Mouse (Mus musculus) layer of hippocampus, adult 2 months (tissue): ENCODE measurements around the gene Gm49601. TPM values are rescaled to one million over a fixed set of nuclear protein-coding genes. Genes with fewer than 3 reads are reported as not detected.

ENCODE experiments used
- DNase-seq, 2 experiments: peaks; one replicate each; pipeline ENCODE4 v3.0.0; 2022; ENCODE audit warnings: low spot score in 2 of 2
- H3K27ac ChIP-seq: fragments of 200-600 bp; 2 replicates; pipeline ENCODE4 v1.8.1; 2022
- H3K4me3 ChIP-seq: fragments of 200-600 bp; 2 replicates; pipeline ENCODE4 v1.8.1; 2022; ENCODE audit warnings: mild to moderate bottlenecking
- CTCF ChIP-seq: fragments of 200-600 bp; conservative IDR thresholded peaks from 2 replicates; pipeline ENCODE4 v1.8.1; 2022; ENCODE audit warnings: antibody characterized with exemption, mild to moderate bottlenecking, moderate library complexity
- long read RNA-seq, 2 experiments: library from polyadenylated mRNA; stranded (forward); transcript quantifications; one replicate each; pipeline ENCODE4 v2.0.0; 2021; ENCODE audit warnings: borderline mapping rate in 2 of 2
- total RNA-seq, 2 experiments: library from RNA; stranded (reverse); gene quantifications; 2 replicates each; pipeline ENCODE4 v1.2.3; 2021

Gene Gm49601
- 100 to 1,000 TPM; 207 to 223 TPM for total RNA-seq
- long read RNA-seq, experiment 1, partial matches to known transcripts: 0 of 1 reads
- long read RNA-seq, experiment 1, other reads (novel, unspliced or antisense): 1 of 1 reads
- long read RNA-seq, experiment 2: 0 reads

GRCm38 (mm10) chr16:18626376-18626878 lies at the start of gene Gm49601:
Gene Gm49601, minus strand, starts transcription at chr16:18626427.
- Histone ChIP-seq H3K27ac (peak within 1 kb of the TSS; percentile 98), H3K4me3 (peak within 1 kb of the TSS; percentile 67)
- peak; percentile 98 for TF ChIP-seq CTCF
- DNase-seq: peak; percentile 82 to 86

DNA sequence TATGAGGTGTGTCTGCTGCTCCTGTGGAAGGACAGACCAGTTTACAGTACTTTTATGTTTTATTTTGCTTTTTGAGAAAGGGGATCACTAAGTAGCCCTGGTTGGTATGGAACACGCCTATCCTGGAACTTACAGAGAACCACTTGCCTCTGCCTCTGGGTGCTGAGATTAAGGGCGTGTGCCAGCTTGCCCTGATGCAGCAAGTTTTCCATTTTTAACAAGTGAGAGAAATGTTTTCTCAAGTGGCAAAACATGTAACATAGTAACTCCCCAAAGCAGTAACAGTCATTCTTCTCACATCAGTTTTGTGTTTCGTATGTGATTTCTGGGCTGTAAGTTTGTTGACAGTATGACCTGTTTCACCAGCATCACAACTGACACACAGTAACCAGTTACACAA lies 46.8 kb upstream of the Gm49601 start:
- no peak for TF ChIP-seq CTCF
- no peak overlapping the region for H3K27ac ChIP-seq
- no peak overlapping the region for H3K4me3 ChIP-seq
- no peak for DNase-seq

GRCm38 (mm10) chr16:18672027-18672426 lies 45.8 kb upstream of the Gm49601 start:
- TF ChIP-seq CTCF: no peak
- no peak for DNase-seq
- Histone ChIP-seq H3K27ac (no peak overlapping the region), H3K4me3 (no peak overlapping the region)

DNA sequence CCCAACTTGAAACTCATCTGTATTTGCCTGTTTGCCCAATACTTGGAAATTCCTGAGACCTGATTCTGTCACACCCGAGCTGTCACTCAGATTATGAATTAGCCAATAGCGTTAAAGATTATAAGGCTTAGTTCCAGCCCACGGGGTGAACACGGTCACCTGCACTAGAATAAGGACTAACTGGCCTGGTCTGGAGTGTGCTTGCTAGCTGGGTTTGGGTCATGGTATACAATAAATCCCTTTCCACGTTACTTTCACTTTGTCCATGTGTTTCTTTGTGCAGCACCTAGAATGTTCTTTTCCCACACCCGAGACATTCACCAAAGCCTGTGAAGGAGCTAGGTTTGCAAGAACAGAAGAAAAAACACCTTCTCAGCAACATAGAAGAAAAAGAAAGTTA lies 43.7 kb upstream of the Gm49601 start:
- Histone ChIP-seq H3K4me3 (no peak overlapping the region), H3K27ac (no peak overlapping the region)
- DNase-seq: no peak
- no peak for TF ChIP-seq CTCF

- DNase-seq: no peak
- no peak overlapping the region for H3K4me3 ChIP-seq
- no peak for TF ChIP-seq CTCF
- H3K27ac ChIP-seq: no peak overlapping the region
Measured at GRCm38 (mm10) chr16:18658597-18658996, 32.4 kb upstream of the Gm49601 start.

DNA sequence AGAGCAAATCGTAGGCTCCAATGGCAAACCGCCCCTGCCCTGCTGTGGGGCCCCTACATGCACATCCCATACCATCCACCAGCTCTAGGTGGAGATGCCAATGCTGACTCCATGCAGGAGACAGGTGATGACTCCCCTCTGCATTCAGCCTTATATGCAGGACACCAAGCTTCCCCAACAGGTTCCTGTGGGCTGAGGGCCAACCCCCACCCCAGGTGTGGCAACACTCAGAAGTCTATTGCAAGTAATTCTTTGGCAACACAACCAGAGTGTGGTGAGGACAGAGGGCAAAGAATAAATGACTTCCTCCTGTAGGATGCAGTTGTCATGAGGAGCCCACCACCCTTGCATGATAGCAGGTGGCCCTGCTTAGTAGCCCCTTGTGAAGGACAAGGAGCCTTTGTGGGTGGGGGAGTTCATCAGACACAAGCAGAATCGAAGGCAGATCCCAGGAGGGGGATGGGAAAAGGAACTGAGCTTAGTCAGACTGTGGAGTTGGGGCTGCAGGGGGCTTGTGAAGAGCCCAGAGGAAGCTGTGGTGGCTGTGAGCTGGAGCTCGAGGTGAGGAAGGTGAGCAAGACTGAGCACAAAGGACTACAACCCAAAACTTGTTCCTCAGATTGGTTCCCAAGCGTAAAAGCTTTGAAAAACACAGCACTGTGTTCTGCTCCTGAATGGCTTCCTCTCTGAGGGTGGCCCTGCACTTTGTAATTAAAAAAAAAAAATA lies 29.3 kb upstream of the Gm49601 start:
- Histone ChIP-seq H3K4me3 (no peak overlapping the region), H3K27ac (no peak overlapping the region)
- TF ChIP-seq CTCF: no peak
- DNase-seq: no peak

DNA sequence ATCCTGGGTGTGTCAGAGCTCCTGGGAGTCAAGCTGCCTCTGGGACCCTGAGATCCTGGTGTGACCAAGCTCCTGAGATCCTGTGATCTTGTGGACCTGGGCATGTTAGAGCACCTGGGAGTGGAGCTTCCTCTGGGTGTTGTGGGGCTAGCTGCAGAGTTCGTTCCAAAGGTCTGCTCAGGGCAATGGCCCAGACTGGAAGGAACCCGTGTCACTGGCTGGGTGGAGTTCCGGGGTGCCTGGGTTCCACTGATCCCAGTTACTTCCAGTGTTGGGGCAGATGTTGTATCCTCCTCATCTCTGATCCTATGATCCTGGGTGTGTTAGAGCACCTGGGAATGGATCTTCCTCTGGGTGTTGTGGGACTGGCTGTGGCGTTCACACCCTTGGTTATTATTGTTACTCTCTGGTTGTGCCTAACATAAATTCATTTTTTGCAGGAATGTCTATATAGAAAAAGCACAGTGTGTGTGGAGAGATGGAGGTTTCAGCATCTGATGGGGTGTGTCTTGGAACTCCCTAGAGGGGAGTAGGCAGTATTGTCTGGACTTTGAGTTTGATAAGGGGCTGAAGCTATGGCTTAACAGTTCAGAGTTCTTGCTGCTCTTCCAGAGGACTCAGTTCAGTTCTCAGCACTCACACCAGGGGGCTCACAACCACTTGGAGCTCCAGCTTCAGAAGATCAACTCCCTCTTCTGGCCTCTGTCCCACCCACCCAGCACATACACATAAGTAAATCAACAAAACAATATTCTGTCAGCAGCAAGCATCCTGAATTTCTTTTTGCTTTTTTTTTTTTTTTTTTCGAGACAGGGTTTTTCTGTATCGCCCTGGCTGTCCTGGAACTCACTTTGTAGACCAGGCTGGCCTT lies 27.3 kb upstream of the Gm49601 start:
- no peak overlapping the region for H3K27ac ChIP-seq
- no peak overlapping the region for H3K4me3 ChIP-seq
- peak; percentile 13; the same call in 1 of the 2 replicates for TF ChIP-seq CTCF
- no peak for DNase-seq

DNA sequence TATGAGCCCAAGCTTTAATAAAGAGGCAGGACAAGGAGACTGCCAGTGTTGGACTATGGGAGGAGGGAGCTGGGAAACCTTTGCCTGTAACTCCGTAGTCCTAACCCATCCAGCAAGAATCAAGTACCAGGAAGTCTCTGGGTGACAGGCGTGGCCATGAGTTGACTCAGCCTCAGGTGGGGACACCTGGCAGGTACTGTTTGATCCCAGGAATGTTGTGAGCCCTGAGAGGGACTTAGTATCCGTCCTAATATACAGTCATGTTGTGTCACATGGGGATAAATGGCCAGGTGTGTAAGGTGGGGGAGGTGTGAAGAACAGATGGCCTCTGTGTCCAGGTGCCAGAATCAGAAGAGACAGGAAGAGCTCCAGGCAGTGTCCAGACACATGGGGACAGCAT lies 22.9 kb upstream of the Gm49601 start:
- DNase-seq: no peak
- TF ChIP-seq CTCF: no peak
- H3K4me3 ChIP-seq: no peak overlapping the region

GRCm38 (mm10) chr16:18645329-18645728 lies 19.1 kb upstream of the Gm49601 start:
- no peak for TF ChIP-seq CTCF
- H3K4me3 ChIP-seq: no peak overlapping the region
- H3K27ac ChIP-seq: no peak overlapping the region
- DNase-seq: no peak

More for the DNA sequence above, 22.9 kb upstream of the Gm49601 start:
- H3K27ac ChIP-seq: no peak overlapping the region

DNA sequence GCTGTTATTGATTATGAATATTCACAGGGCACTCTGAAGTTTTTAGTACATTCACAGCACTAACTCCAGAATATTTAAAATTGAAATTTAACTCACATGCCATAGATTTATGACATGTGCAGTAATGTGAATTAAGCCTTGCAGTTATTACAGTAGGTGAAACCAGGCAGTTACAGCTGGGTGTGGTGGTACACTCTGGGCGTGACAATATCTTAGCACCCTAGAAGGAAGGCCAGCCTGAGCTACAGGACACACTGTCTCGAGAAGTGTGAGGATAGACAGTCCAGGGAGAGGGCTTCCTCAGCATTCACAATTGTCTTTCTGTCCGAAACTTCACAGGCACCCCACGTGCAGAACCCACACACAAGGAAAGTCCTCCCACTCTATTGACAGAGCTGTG lies 18.3 kb upstream of the Gm49601 start:
- no peak for TF ChIP-seq CTCF
- no peak overlapping the region for H3K27ac ChIP-seq
- DNase-seq: no peak
- no peak overlapping the region for H3K4me3 ChIP-seq

DNA sequence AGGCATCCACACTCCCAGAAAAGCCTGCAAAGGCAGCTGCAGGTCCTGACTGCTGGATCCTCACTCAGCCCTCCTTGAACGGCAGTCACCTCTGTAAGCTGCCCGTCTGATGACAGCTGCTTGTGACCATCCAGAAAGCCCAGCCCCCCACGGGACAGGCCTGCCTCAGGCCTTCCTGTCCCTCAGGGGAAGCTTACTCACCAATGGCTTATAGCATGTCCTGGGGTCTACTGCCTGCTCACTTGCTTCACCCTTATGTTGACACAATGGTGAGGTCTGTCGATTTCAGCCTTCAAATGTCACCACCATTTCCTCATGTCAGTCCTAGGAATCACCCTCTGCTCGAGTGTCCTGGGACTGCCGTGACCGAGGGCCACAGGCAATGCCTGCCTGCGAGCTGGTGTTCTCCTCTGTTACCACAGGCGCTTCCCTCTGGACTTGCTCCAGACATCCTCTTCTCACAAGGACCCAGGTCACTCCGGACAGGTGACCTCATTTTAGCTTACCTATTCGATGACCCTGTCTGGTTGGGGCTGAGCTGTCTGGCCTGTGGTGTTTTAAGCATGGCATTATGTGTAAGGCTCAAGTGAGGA lies 17.3 kb upstream of the Gm49601 start:
- DNase-seq: no peak
- H3K4me3 ChIP-seq: no peak overlapping the region
- TF ChIP-seq CTCF: no peak
- H3K27ac ChIP-seq: no peak overlapping the region

DNA sequence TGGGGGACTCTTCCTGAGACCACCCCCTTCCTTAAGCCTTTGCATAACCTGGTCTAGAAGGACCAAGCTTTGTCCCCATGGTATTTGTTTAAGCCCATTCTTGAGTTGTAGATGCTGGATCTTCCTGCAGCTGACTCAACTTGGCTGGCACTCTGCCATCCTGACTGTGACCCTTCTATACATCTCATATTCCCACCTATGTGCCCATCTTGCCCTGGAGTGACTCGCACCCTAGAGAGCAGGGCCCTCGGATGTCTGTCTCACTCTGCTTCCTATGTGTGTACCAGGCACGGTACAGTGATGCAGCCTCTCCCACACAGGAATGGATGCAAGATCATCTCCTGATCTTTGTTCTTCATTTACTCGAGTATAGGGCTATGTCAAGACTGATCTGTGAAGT lies 16.7 kb upstream of the Gm49601 start:
- DNase-seq: no peak
- no peak overlapping the region for H3K27ac ChIP-seq
- TF ChIP-seq CTCF: no peak
- H3K4me3 ChIP-seq: no peak overlapping the region

DNA sequence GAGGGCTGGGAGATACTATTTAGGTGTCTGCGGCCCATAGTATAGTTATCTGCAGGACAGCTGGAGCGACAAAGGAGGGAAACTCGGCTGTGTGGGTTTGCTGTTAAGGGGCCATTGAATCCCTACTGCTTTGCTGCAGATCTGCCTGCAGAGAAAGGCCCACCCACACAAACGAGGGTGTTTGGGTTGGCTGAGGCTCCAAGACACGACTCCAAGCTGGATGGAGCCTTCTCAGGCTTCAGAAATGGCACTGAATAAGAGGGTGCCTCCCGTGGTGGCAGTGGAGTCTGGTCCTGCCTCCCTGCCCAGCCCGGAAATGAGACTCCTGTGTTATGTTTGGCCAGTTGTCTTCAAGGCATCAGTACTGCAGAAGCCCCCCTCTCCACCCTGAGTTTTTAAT lies 16.1 kb upstream of the Gm49601 start:
- DNase-seq: no peak
- Histone ChIP-seq H3K27ac (no peak overlapping the region), H3K4me3 (no peak overlapping the region)
- no peak for TF ChIP-seq CTCF
